Mouse (Mus musculus) megakaryocyte-erythroid progenitor cell, adult 5-6 weeks (primary cell): ENCODE measurements around the gene Ndufb7. TPM values are rescaled to one million over a fixed set of nuclear protein-coding genes. Genes with fewer than 3 reads are reported as not detected.
A peak's percentile ranks its signal among the peaks of the same experiment; 100 is the strongest.
"Not testable (repeated sequence)": the region's sequence is repeated elsewhere in the genome, so short reads cannot be mapped to it uniquely, and the experiment has no call there.

Source experiments
- ATAC-seq: replicated peaks from 2 replicates; pipeline ENCODE4 v1.8.0; 2016; ENCODE audit warnings: mild to moderate bottlenecking, inconsistent platforms; ENCODE audit not compliant: severe bottlenecking, poor library complexity, low FRiP score, low TSS enrichment
- total RNA-seq, 2 experiments: library from RNA; stranded (forward) in 1 of 2; stranded (reverse) in 1 of 2; fragments of 200-1000, 215-1000 nt in 1 of 2; fragments of >200 nt in 1 of 2; fragmentation: Nextera tagmentation in 1 of 2; gene quantifications; 2 replicates each; pipeline ENCODE4 v1.2.3; 2014 to 2017

Ndufb7 gene
- total RNA-seq, 2 experiments from 2014 or later, result 173 to 199 TPM

GRCm38 (mm10) chr8:83594167-83595049 lies 27.9 kb downstream of the Ndufb7 start:
- peak; percentile 93 for ATAC-seq

DNA sequence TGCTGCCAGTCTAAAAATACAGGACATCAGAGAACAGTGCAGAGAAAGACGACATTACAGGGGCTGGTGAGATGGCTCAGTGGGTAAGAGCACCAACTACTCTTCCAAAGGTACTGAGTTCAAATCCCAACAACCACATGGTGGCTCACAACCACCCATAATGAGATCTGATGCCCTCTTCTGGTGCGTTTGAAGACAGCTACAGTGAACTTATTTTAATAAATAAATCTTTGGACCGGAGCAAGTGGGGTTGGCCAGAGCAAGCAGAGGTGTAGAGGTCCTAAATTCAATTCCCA lies 28.5 kb downstream of the Ndufb7 start:
- not testable (repeated sequence) for ATAC-seq

- ATAC-seq, result no peak
These were observed 29.9 kb downstream of the Ndufb7 start for GRCm38 (mm10) chr8:83596369-83596768.

- no peak for ATAC-seq
These were observed 31.7 kb downstream of the Ndufb7 start for GRCm38 (mm10) chr8:83598146-83598545.

DNA sequence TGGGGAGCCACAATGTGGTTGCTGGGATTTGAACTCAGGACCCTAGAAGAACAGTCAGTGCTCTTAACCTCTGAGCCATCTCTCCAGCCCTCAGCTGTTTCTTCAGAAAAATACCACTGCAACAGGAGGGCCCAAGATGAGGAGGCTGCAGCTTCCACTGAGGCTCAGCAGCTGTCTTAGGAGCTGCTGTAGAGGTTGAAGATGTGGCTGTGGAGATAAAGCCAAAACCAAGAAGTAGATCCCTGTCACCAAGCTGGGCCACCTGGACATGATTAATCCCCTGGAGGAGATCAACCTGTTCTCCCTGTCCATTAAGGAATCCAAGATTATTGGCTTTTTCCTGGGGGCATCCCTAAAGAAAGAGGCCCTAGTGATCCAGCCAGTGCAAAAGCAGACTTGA lies 33.3 kb downstream of the Ndufb7 start:
- peak; percentile 55 for ATAC-seq

GRCm38 (mm10) chr8:83602650-83603029 lies 36.2 kb downstream of the Ndufb7 start:
- ATAC-seq, result no peak

- ATAC-seq, result peak; percentile 88
These were observed 41.4 kb downstream of the Ndufb7 start, which contains the start of the genes Tecr and Dnajb1 for GRCm38 (mm10) chr8:83607661-83608397. Tecr (minus strand) TSS chr8:83607971. Dnajb1 (plus strand) TSS chr8:83608193.

DNA sequence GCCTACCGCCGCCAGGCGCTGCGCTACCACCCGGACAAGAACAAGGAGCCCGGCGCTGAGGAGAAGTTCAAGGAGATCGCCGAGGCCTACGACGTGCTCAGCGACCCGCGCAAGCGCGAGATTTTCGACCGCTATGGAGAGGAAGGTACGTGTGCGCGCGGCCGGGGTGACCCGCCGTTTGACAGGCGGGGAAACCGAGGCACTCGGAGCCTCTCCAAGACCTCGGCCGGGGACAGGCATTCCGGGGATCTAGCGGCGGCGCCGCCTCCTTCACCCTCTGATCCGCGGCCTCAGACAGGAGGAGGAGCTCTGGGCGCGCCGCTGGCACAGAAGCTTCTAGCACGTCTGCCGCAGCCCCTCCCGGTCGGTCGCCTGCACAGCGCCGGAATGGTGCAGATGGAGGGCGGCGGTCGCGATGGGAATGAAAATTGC lies 41.9 kb downstream of the Ndufb7 start:
- peak; percentile 66 for ATAC-seq

DNA sequence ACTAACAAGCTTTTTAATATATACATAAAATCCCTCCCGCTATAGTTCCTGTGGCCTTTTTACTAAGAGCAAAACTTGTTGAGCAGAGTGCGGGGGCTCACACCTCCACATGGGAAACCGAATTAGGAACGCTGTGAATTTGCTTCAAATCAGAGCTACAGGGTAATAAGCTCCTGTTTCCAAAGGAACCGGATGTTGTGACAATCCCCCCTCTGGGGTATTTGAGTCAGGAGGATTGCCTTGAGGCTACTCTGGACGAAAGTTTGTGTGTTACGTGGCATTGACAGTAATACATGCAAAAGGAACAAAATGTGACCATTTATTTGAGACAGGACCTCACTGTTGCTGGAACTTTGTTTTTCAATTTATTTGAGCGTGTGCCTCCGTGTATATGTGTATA lies 42.6 kb downstream of the Ndufb7 start:
- no peak for ATAC-seq

DNA sequence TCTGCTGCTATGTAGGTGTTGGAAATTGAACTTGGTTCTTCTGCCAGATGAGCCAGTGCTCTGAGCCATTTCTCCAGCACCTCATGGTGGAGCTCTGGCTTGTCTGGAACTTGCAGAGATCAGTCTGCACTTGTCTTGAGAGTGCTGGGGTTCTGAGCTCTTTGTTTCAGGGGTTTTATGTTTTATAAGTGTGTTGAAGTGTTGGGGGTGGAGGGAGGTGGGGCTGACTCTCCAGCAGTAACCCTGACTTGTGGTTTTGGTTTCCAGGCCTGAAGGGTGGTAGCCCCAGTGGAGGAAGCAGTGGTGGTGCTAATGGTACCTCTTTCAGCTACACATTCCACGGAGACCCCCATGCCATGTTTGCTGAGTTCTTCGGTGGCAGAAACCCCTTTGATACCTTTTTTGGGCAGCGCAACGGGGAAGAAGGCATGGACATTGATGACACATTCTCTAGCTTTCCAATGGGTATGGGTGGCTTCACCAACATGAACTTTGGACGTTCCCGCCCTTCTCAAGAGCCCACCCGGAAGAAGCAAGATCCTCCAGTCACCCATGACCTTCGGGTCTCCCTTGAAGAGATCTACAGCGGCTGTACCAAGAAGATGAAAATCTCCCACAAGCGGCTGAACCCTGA lies 43.2 kb downstream of the Ndufb7 start:
- no peak for ATAC-seq

- ATAC-seq, result no peak
These were observed 45.5 kb downstream of the Ndufb7 start for GRCm38 (mm10) chr8:83611921-83612320.

DNA sequence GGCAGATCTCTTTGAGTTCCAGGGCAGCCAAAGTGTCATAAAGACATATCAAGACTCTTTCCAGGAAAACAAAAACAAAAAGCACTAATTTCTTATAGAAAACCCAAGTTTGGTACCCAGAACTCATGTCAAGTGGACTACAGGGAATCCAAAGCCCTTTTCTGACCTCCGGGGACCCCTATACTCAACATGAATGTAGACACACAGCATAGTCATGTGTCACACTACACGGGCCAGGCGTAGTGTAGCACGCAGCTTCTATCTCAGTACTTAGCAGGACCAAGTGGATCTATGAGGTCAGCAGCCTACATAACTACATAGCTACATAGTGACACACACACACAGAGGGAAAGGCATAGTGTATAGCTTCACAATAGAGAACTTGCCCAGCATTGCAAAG lies 47.2 kb downstream of the Ndufb7 start:
- no peak for ATAC-seq

- no peak for ATAC-seq
These were observed 50.2 kb downstream of the Ndufb7 start for GRCm38 (mm10) chr8:83616625-83617024.

DNA sequence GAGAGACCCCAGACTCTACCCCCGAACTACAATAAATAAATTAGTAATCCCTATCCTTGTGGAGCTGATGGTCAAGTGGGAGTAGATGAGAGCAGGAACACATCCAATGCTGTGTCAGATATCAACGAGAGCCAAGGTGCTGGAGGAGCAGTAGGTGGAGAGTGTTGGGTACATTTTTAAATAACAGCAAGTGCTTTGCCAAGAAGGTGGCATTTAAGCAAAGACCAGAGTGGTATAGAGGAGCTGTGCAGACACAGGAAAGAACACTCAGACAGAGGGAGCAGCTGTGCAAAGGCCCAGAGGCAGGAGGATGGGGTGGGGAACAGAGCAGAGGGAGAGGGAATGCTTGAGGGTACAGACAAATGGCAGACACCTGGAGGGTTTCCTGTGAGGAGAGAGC lies 50.6 kb downstream of the Ndufb7 start:
- ATAC-seq, result no peak

GRCm38 (mm10) chr8:83618566-83618965 lies 52.1 kb downstream of the Ndufb7 start:
- ATAC-seq, result no peak

DNA sequence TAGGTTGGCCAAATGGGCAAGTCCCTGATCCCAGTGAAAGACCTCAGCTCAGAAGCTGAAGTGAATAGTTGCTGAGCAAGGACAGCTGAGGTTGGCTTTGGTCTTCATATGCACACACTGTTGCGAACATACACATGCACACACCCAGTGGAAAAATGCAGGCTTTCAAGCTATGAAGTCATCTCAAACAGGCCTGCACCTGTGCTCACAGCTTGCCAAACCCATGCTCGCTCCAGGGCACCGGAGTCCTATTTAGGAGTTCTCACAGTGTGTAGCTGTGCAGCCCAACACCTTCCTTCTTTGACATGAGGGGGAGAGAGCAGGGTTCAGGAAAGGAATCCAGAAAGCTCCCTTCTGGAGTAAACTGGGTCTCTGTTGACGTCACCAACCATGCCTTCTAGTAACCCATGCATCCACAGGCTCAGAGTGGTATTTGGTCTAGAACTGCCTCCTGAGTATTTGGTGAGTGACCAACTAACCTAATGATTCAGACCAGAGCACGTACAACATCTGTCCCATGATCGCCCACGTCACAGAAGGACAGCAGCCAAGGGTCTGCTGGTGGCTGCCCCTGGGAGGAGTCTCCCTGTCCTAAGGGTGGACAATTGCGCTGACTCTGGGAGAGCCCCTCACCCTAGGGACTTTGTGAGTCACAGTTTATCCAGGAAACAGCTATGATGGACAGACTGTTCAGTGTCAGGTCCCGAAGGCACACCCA lies 53.3 kb downstream of the Ndufb7 start:
- ATAC-seq, result no peak
